Mouse (Mus musculus) MEL (cell line): ENCODE results near the gene Otud7b. TPM values are rescaled to one million over a fixed set of nuclear protein-coding genes. Genes with fewer than 3 reads are reported as not detected.
A peak's percentile ranks its signal among the peaks of the same experiment; 100 is the strongest.

ENCODE experiments used
- DNase-seq: peaks from one replicate; pipeline ENCODE4 v3.0.0; 2011; ENCODE audit warnings: low read depth, low spot score
- H3K27ac ChIP-seq: 2 replicates; pipeline ENCODE4 v1.5.1; 2012; ENCODE audit warnings: low read depth, mild to moderate bottlenecking, control low read depth, low read length, moderate library complexity; ENCODE audit not compliant: control insufficient read depth
- H3K27me3 ChIP-seq, 2 experiments: fragments of 150-350 bp in 1 of 2; sonication (generic) in 1 of 2; 2 replicates each; pipeline ENCODE4 v1.6.1; 2012; ENCODE audit warnings: low read length in 2 of 2, mild to moderate bottlenecking in 2 of 2, improper control_type of control experiment in 1 of 2, moderate library complexity in 1 of 2; ENCODE audit not compliant: insufficient read depth in 2 of 2, control insufficient read depth in 1 of 2
- H3K36me3 ChIP-seq, 2 experiments: 2 replicates each; pipeline ENCODE4 v1.6.1; 2012 to 2014; ENCODE audit warnings: low read length in 2 of 2, improper control_type of control experiment in 1 of 2, inconsistent platforms in 1 of 2, mild to moderate bottlenecking in 1 of 2; ENCODE audit not compliant: insufficient read depth in 2 of 2, control insufficient read depth in 1 of 2
- H3K4me1 ChIP-seq, 2 experiments: fragments of 150-350 bp in 1 of 2; sonication (generic) in 1 of 2; 2 replicates each; pipeline ENCODE4 v1.6.1; 2012; ENCODE audit warnings: low read length in 2 of 2, improper control_type of control experiment in 1 of 2, mild to moderate bottlenecking in 1 of 2; ENCODE audit not compliant: insufficient read depth in 2 of 2, control insufficient read depth in 1 of 2
- H3K4me3 ChIP-seq, 2 experiments: fragments of 150-350 bp in 1 of 2; sonication (generic) in 1 of 2; 2 replicates each; pipeline ENCODE4 v1.5.1; 2012; ENCODE audit warnings: low read depth in 2 of 2, low read length in 2 of 2, mild to moderate bottlenecking in 2 of 2, moderate library complexity in 2 of 2, control low read depth in 1 of 2, improper control_type of control experiment in 1 of 2; ENCODE audit not compliant: control insufficient read depth in 1 of 2, insufficient read depth in 1 of 2
- H3K79me2 ChIP-seq: 2 replicates; pipeline ENCODE4 v1.6.1; 2012; ENCODE audit warnings: mild to moderate bottlenecking, low read length, moderate library complexity; ENCODE audit not compliant: control insufficient read depth, poor library complexity, insufficient read depth
- H3K9ac ChIP-seq: 2 replicates; pipeline ENCODE4 v1.6.1; 2012; ENCODE audit warnings: low read depth, mild to moderate bottlenecking, control low read depth, low read length, moderate library complexity; ENCODE audit not compliant: control insufficient read depth, poor library complexity, severe bottlenecking
- H3K9me3 ChIP-seq: fragments of 150-350 bp; sonication (generic); replicated peaks from 2 replicates; pipeline ENCODE4 v1.6.1; 2012; ENCODE audit warnings: mild to moderate bottlenecking, low read length, improper control_type of control experiment, moderate library complexity; ENCODE audit not compliant: insufficient read depth
- CHD1 ChIP-seq: IDR thresholded peaks from 2 replicates; pipeline ENCODE4 v1.6.1; 2012; ENCODE audit warnings: low read depth, mild to moderate bottlenecking, inconsistent platforms, low read length, improper control_type of control experiment
- ELF1 ChIP-seq: IDR thresholded peaks from 2 replicates; pipeline ENCODE4 v1.6.1; 2014; ENCODE audit warnings: low read depth, mild to moderate bottlenecking, inconsistent platforms, low read length, improper control_type of control experiment, moderate library complexity
- EP300 ChIP-seq, 2 experiments: IDR thresholded peaks; 2 replicates each; pipeline ENCODE4 v1.6.1; 2011; ENCODE audit warnings: improper control_type of control experiment in 2 of 2, low read length in 2 of 2, low read depth in 1 of 2, mild to moderate bottlenecking in 1 of 2
- ETS1 ChIP-seq: IDR thresholded peaks from 2 replicates; pipeline ENCODE4 v1.6.1; 2012; ENCODE audit warnings: low read depth, mild to moderate bottlenecking, inconsistent platforms, low read length, improper control_type of control experiment, moderate library complexity
- GABPA ChIP-seq: IDR thresholded peaks from 2 replicates; pipeline ENCODE4 v1.6.1; 2012; ENCODE audit warnings: low read depth, mild to moderate bottlenecking, inconsistent platforms, low read length, improper control_type of control experiment, moderate library complexity
- GATA1 ChIP-seq: IDR thresholded peaks from 2 replicates; pipeline ENCODE4 v1.6.1; 2011; ENCODE audit warnings: low read depth, low read length, improper control_type of control experiment
- HCFC1 ChIP-seq: IDR thresholded peaks from 2 replicates; pipeline ENCODE4 v1.6.1; 2012; ENCODE audit warnings: low read depth, mild to moderate bottlenecking, inconsistent platforms, low read length, improper control_type of control experiment, moderate library complexity
- JUND ChIP-seq: IDR thresholded peaks from 2 replicates; pipeline ENCODE4 v1.6.1; 2011; ENCODE audit warnings: low read depth, mild to moderate bottlenecking, improper control_type of control experiment, low read length
- KAT2A ChIP-seq: conservative IDR thresholded peaks from 2 replicates; pipeline ENCODE4 v1.6.1; 2012; ENCODE audit warnings: low read depth, low read length, improper control_type of control experiment, inconsistent platforms
- MAFK ChIP-seq: IDR thresholded peaks from 2 replicates; pipeline ENCODE4 v1.6.1; 2011; ENCODE audit warnings: low read depth, mild to moderate bottlenecking, low read length, improper control_type of control experiment, borderline replicate concordance
- MAZ ChIP-seq: IDR thresholded peaks from 2 replicates; pipeline ENCODE4 v1.6.1; 2012; ENCODE audit warnings: low read depth, mild to moderate bottlenecking, inconsistent platforms, low read length, improper control_type of control experiment
- MEF2A ChIP-seq: IDR thresholded peaks from 2 replicates; pipeline ENCODE4 v1.6.1; 2014; ENCODE audit warnings: low read depth, mild to moderate bottlenecking, inconsistent platforms, low read length, improper control_type of control experiment; ENCODE audit not compliant: poor library complexity, insufficient replicate concordance, severe bottlenecking; ENCODE audit errors: extremely low read depth
- MXI1 ChIP-seq: IDR thresholded peaks from 2 replicates; pipeline ENCODE4 v1.6.1; 2011; ENCODE audit warnings: mild to moderate bottlenecking, low read depth, low read length, improper control_type of control experiment
- RAD21 ChIP-seq: IDR thresholded peaks from 2 replicates; pipeline ENCODE4 v1.6.1; 2011; ENCODE audit warnings: mild to moderate bottlenecking, low read depth, low read length, improper control_type of control experiment
- RCOR1 ChIP-seq: IDR thresholded peaks from 2 replicates; pipeline ENCODE4 v1.6.1; 2012; ENCODE audit warnings: low read depth, mild to moderate bottlenecking, inconsistent platforms, low read length, improper control_type of control experiment
- SIN3A ChIP-seq: IDR thresholded peaks from 2 replicates; pipeline ENCODE4 v1.6.1; 2012; ENCODE audit warnings: low read length, improper control_type of control experiment, inconsistent platforms
- SMC3 ChIP-seq: IDR thresholded peaks from 2 replicates; pipeline ENCODE4 v1.6.1; 2011; ENCODE audit warnings: low read depth, low read length, improper control_type of control experiment
- TBP ChIP-seq: IDR thresholded peaks from 2 replicates; pipeline ENCODE4 v1.8.0; 2011; ENCODE audit warnings: low read depth, low read length, improper control_type of control experiment
- USF1 ChIP-seq: IDR thresholded peaks from 2 replicates; pipeline ENCODE4 v1.6.1; 2014; ENCODE audit warnings: low read depth, mild to moderate bottlenecking, inconsistent platforms, low read length, improper control_type of control experiment, moderate library complexity
- ZC3H11A ChIP-seq: IDR thresholded peaks from 2 replicates; pipeline ENCODE4 v1.6.1; 2012; ENCODE audit warnings: low read depth, mild to moderate bottlenecking, inconsistent platforms, low read length, improper control_type of control experiment
- ZKSCAN1 ChIP-seq: IDR thresholded peaks from 2 replicates; pipeline ENCODE4 v1.6.1; 2012; ENCODE audit warnings: low read depth, mild to moderate bottlenecking, inconsistent platforms, low read length, improper control_type of control experiment, moderate library complexity
- ZMIZ1 ChIP-seq: IDR thresholded peaks from 2 replicates; pipeline ENCODE4 v1.6.1; 2012; ENCODE audit warnings: low read depth, mild to moderate bottlenecking, inconsistent platforms, low read length, improper control_type of control experiment, moderate library complexity
- polyA plus RNA-seq, 2 experiments: library from polyadenylated mRNA; stranded (reverse) in 1 of 2; unstranded in 1 of 2; fragments of >175 nt in 1 of 2; fragments of >200 nt in 1 of 2; gene quantifications; 2 replicates each; pipeline versions ENCODE4 v1.2.1 to v1.2.4; 2012; ENCODE audit warnings: low replicate concordance in 2 of 2, low read depth in 1 of 2; ENCODE audit not compliant: insufficient read length in 2 of 2, insufficient read depth in 1 of 2, missing spikeins in 1 of 2
- total RNA-seq: library from RNA; depleted of rRNA; stranded (reverse); fragments of 300-350 nt; gene quantifications from 2 replicates; pipeline ENCODE4 v1.2.3, GENCODE M21; 2012

Otud7b gene
- total and polyA plus RNA-seq, 3 experiments = 17.9 to 25.8 (median 24.4) TPM

- H3K9ac ChIP-seq = no peak overlapping the region
- TF ChIP-seq JUND (no peak), MAFK (no peak), GABPA (no peak), RAD21 (no peak), KAT2A (no peak), MAZ (no peak), USF1 (no peak), CHD1 (no peak), ZC3H11A (no peak), MEF2A (no peak), ZKSCAN1 (no peak), SMC3 (no peak), HCFC1 (no peak)
- H3K79me2 ChIP-seq = peaks cover 2% of the 10 kb centered on the region
- H3K27me3 ChIP-seq = no peaks in the 10 kb centered on the region
- no peak overlapping the region for H3K27ac ChIP-seq
- no peak for DNase-seq
- H3K9me3 ChIP-seq = no peaks in the 10 kb centered on the region
- H3K36me3 ChIP-seq = peaks cover 3 to 20% of the 10 kb centered on the region in 2 experiments; a peak in 3 of 4 replicates
- peaks cover 8 to 12% of the 10 kb centered on the region in 2 experiments for H3K4me1 ChIP-seq
- no peak overlapping the region for H3K4me3 ChIP-seq
Measured at GRCm38 (mm10) chr3:96113251-96113650, 8.9 kb downstream of the Otud7b start.

DNA sequence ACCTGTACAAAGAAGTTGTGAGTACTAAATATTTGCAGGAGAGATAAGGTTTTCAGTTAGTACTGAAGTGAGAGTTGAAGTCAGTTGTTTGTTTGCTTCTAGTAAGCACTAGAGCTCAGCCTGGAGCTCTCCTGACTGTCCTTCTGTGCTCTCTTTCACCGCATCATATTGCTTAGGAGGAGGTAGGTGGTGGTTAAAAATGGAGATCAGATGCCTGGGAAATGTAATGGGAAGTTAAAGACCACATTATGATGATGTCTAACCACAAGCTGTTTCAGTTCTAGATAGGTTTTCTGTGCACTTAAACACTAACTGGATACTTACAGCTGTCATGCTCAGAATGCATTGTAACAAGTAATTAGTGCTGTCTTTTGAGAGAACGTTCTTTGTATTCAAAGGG is 13.8 kb downstream of the Otud7b start:
- H3K27ac ChIP-seq = no peak overlapping the region
- peaks cover 3 to 14% of the 10 kb centered on the region in 2 experiments; a peak in 3 of 4 replicates for H3K36me3 ChIP-seq
- H3K79me2 ChIP-seq = peaks cover 3% of the 10 kb centered on the region
- DNase-seq = peak; percentile 63
- no peaks in the 10 kb centered on the region for H3K27me3 ChIP-seq
- H3K4me3 ChIP-seq = no peak overlapping the region
- H3K9ac ChIP-seq = no peak overlapping the region
- TF ChIP-seq TBP (peak; percentile 54; the same call in 1 of the 2 replicates), GATA1 (0 out of 2 replicates have a peak, but pooled peaks have one; percentile 22), MXI1 (peak; percentile 18; the same call in 1 of the 2 replicates), ETS1 (peak; percentile 24; the same call in 1 of the 2 replicates), ZMIZ1 (no peak), RCOR1 (0 out of 2 replicates have a peak, but pooled peaks have one; percentile 29), SIN3A (no peak), EP300 (IDR thresholded peaks at IDR 0.05; ENCODE audit: low read depth in 1 of 2, low read length in 2 of 2) (peak in 1 of 2 experiments; percentile 10; a peak in 1 of 4 replicates), ELF1 (no peak)
- H3K4me1 ChIP-seq = peaks cover 3 to 10% of the 10 kb centered on the region in 2 experiments
- no peaks in the 10 kb centered on the region for H3K9me3 ChIP-seq
